Mouse (Mus musculus) heart, postnatal 0 days (tissue): ENCODE measurements around the gene 4930447C04Rik.

Experiments
- CTCF ChIP-seq: IDR thresholded peaks from 2 replicates; pipeline ENCODE4 v1.5.1; 2016; ENCODE audit warnings: antibody characterized with exemption, control low read depth, low read depth
- EP300 ChIP-seq: IDR thresholded peaks from 2 replicates; pipeline ENCODE4 v1.6.1; 2016; ENCODE audit warnings: antibody characterized with exemption, low read depth

GRCm38 (mm10) chr12:72940822-72941397 is 336 bp upstream of the 4930447C04Rik start:
- TF ChIP-seq CTCF (no peak), EP300 (no peak)
